ENCODE assay signal across 9 mouse cellular contexts in genomic region chr2:25574136-25574535, GRCm38 (mm10). TPM values are rescaled to one million over a fixed set of nuclear protein-coding genes. Genes with fewer than 3 reads are reported as not detected.
DNase-seq lines count a peak whose midpoint lies in the region; ATAC-seq and TF ChIP-seq lines count a peak whose summit lies in the region.
"Had no signal": no experiment of that assay in that cellular context is flagged by ENCODE, and none has a peak within 500 bp of the region (broad histone marks: within the 10 kb centered on the region; RNA-seq: fewer than 3 reads in every experiment).

No protein-coding gene starts in this region.

- H3K4me1 ChIP-seq in heart, embryonic 12.5 days (replicated peaks), result peaks cover 48% of the 10 kb centered on the region
- peaks cover 34% of the 10 kb centered on the region for H3K4me1 ChIP-seq in thymus, adult 2 months (replicated peaks; ENCODE audit: control insufficient read depth, insufficient read depth, low read length)
- H3K4me1 ChIP-seq in limb, embryonic 13.5 days, result peaks cover 53% of the 10 kb centered on the region
- peaks cover 31% of the 10 kb centered on the region for H3K4me1 ChIP-seq in stomach, embryonic 16.5 days (ENCODE audit: control insufficient read depth, insufficient read depth, low read length)

- H3K27me3 ChIP-seq in heart, embryonic 12.5 days (replicated peaks), result peaks cover 34% of the 10 kb centered on the region
- H3K27me3 ChIP-seq in thymus, adult 2 months (ENCODE audit: control insufficient read depth, insufficient read depth, low read length), result peaks cover 21% of the 10 kb centered on the region
- H3K27me3 ChIP-seq in limb, embryonic 13.5 days, result peaks cover 34% of the 10 kb centered on the region
- H3K27me3 ChIP-seq in stomach, embryonic 16.5 days (ENCODE audit: control insufficient read depth, insufficient read depth, low read length), result peaks cover 30% of the 10 kb centered on the region
- H3K27me3 ChIP-seq: Patski had no signal

- peaks cover 24% of the 10 kb centered on the region for H3K36me3 ChIP-seq in heart, embryonic 12.5 days
- no peaks in the 10 kb centered on the region for H3K36me3 ChIP-seq in thymus, adult 2 months (ENCODE audit: control insufficient read depth, insufficient read depth, low read length)
- H3K36me3 ChIP-seq in limb, embryonic 13.5 days, result peaks cover 42% of the 10 kb centered on the region
- 0 out of 2 replicates have a peak, but pooled peaks cover 7% of the 10 kb centered on the region for H3K36me3 ChIP-seq in stomach, embryonic 16.5 days (ENCODE audit: control insufficient read depth, insufficient read depth, low read length)

- 18% methylated on average over 11 of the region's 11 CpGs for WGBS in heart, embryonic 12.5 days
- WGBS in thymus, adult 2 months, result 24% methylated on average over 11 of the region's 11 CpGs
- 15% methylated on average over 11 of the region's 11 CpGs for WGBS in limb, embryonic 13.5 days
- 11% methylated on average over 11 of the region's 11 CpGs for WGBS in stomach, embryonic 16.5 days

- TF ChIP-seq POLR2A in thymus, adult 2 months (IDR thresholded peaks at IDR 0.05; ENCODE audit: control insufficient read depth, extremely low read depth, insufficient read depth, low read length, poor library complexity), result no peak

- TF ChIP-seq CTCF in thymus, adult 2 months (IDR thresholded peaks at IDR 0.05; ENCODE audit: borderline replicate concordance, control insufficient read depth, extremely low read depth, insufficient read depth, low read length, poor library complexity), result no peak

- peak overlapping the region; percentile 83 for H3K9ac ChIP-seq in heart, embryonic 12.5 days
- peak overlapping the region; percentile 73 for H3K9ac ChIP-seq in limb, embryonic 13.5 days
- H3K9ac ChIP-seq in stomach, embryonic 16.5 days (ENCODE audit: low read length), result peak overlapping the region; percentile 87

- peak overlapping the region; percentile 75; the same call in 1 of the 2 replicates for H3K27ac ChIP-seq in heart, embryonic 12.5 days (ENCODE audit: poor library complexity, severe bottlenecking)
- H3K27ac ChIP-seq in thymus, adult 2 months (ENCODE audit: control insufficient read depth, insufficient read depth, low read length), result no peak overlapping the region
- peak overlapping the region; percentile 83; the same call in 1 of the 2 replicates for H3K27ac ChIP-seq in limb, embryonic 13.5 days
- H3K27ac ChIP-seq in stomach, embryonic 16.5 days (ENCODE audit: low read length), result peak overlapping the region; percentile 97

- peak overlapping the region; percentile 93 for H3K4me2 ChIP-seq in heart, embryonic 12.5 days
- H3K4me2 ChIP-seq in limb, embryonic 13.5 days (replicated peaks), result peak overlapping the region; percentile 97
- H3K4me2 ChIP-seq in stomach, embryonic 16.5 days (ENCODE audit: low read depth, low read length), result peak overlapping the region; percentile 96

- intact Hi-C loops in heart, postnatal 14 days (cut with DNase I), result no loop called here

- H3K9me3 ChIP-seq in heart, embryonic 12.5 days (replicated peaks), result no peaks in the 10 kb centered on the region
- H3K9me3 ChIP-seq in limb, embryonic 13.5 days, result no peaks in the 10 kb centered on the region
- H3K9me3 ChIP-seq in stomach, embryonic 16.5 days (replicated peaks; ENCODE audit: control insufficient read depth, low read length), result no peaks in the 10 kb centered on the region

- DNase-seq in heart, postnatal 14 days, result no peak
- peak; percentile 16 for DNase-seq in thymus, adult 2 months
- DNase-seq in thymus, postnatal 14 days, result no peak
- DNase-seq in frontal cortex, postnatal 10 days (ENCODE audit: low spot score in 2 of 2), result no peak
- DNase-seq in MN1 (ENCODE audit: low spot score), result no peak

- peak overlapping the region; percentile 72 for H3K4me3 ChIP-seq in heart, embryonic 12.5 days
- H3K4me3 ChIP-seq in thymus, adult 2 months (ENCODE audit: control insufficient read depth, insufficient read depth, low read length), result peak overlapping the region; percentile 80
- H3K4me3 ChIP-seq in limb, embryonic 13.5 days, result peak overlapping the region; percentile 67
- peak overlapping the region; percentile 67 for H3K4me3 ChIP-seq in stomach, embryonic 16.5 days (replicated peaks; ENCODE audit: low read length)

- ATAC-seq in heart, embryonic 12.5 days (ENCODE audit: insufficient number of reproducible peaks, low FRiP score), result no peak
- no peak for ATAC-seq in limb, embryonic 13.5 days (ENCODE audit: low FRiP score, low read depth)
- ATAC-seq in stomach, embryonic 16.5 days (ENCODE audit: insufficient read depth, low FRiP score), result no peak

RNA-seq across cellular contexts. Expression of gene Mamdc4, which starts 0.5 kb away (rescaled TPM):
- 1.2 and 3.5 TPM in 2 replicates for polyA plus RNA-seq in heart, embryonic 12.5 days (2016; fragmentation: Nextera tagmentation; extraction: Ambion mirVana)
- total RNA-seq in heart, postnatal 14 days (2021), result 1 to 10 TPM; 3.0 to 5.2 TPM
- polyA plus RNA-seq in thymus, adult 2 months (2012; rRNA removed), result 18.9 and 25.8 TPM in 2 replicates
- polyA plus RNA-seq in limb, embryonic 13.5 days (2015; fragmentation: Nextera tagmentation; extraction: Ambion mirVana), result 4.9 and 5.8 TPM in 2 replicates
- 74.0 and 87.4 TPM in 2 replicates for polyA plus RNA-seq in stomach, embryonic 16.5 days (2015; fragmentation: Nextera tagmentation; extraction: Ambion mirVana)

RNA-seq across cellular contexts. Expression of gene Phpt1, which starts 0.9 kb away (rescaled TPM):
- 161 and 164 TPM in 2 replicates for polyA plus RNA-seq in heart, embryonic 12.5 days (2016; fragmentation: Nextera tagmentation; extraction: Ambion mirVana)
- total RNA-seq in heart, postnatal 14 days (2021), result 10 to 100 TPM; 75.4 to 76.0 TPM
- 73.6 and 94.7 TPM in 2 replicates for polyA plus RNA-seq in thymus, adult 2 months (2012; rRNA removed)
- polyA plus RNA-seq in limb, embryonic 13.5 days (2015; fragmentation: Nextera tagmentation; extraction: Ambion mirVana), result 163 and 177 TPM in 2 replicates
- polyA plus RNA-seq in stomach, embryonic 16.5 days (2015; fragmentation: Nextera tagmentation; extraction: Ambion mirVana), result 120 and 123 TPM in 2 replicates

RNA-seq across cellular contexts. Expression of gene Ajm1, which starts 7.4 kb away (rescaled TPM):
- polyA plus RNA-seq in heart, embryonic 12.5 days (2016; fragmentation: Nextera tagmentation; extraction: Ambion mirVana), result 0.46 and 0.51 TPM in 2 replicates
- total RNA-seq in heart, postnatal 14 days (2021), result under 1 TPM in 1 of 2 experiments, not detected in 1; 0.10 TPM
- polyA plus RNA-seq in thymus, adult 2 months (2012; rRNA removed), result 7.0 and 7.4 TPM in 2 replicates
- polyA plus RNA-seq in limb, embryonic 13.5 days (2015; fragmentation: Nextera tagmentation; extraction: Ambion mirVana), result 0.85 and 1.0 TPM in 2 replicates
- polyA plus RNA-seq in stomach, embryonic 16.5 days (2015; fragmentation: Nextera tagmentation; extraction: Ambion mirVana), result 0.26 and 0.94 TPM in 2 replicates

RNA-seq across cellular contexts. Expression of gene Edf1, which starts 16.5 kb away (rescaled TPM):
- polyA plus RNA-seq in heart, embryonic 12.5 days (2016; fragmentation: Nextera tagmentation; extraction: Ambion mirVana), result 300 and 303 TPM in 2 replicates
- total RNA-seq in heart, postnatal 14 days (2021), result 100 to 1,000 TPM; 175 to 185 TPM
- 142 and 152 TPM in 2 replicates for polyA plus RNA-seq in thymus, adult 2 months (2012; rRNA removed)
- 330 TPM in 2 replicates for polyA plus RNA-seq in limb, embryonic 13.5 days (2015; fragmentation: Nextera tagmentation; extraction: Ambion mirVana)
- polyA plus RNA-seq in stomach, embryonic 16.5 days (2015; fragmentation: Nextera tagmentation; extraction: Ambion mirVana), result 377 and 401 TPM in 2 replicates

RNA-seq across cellular contexts. Expression of gene Traf2, which starts 27.4 kb away (rescaled TPM):
- polyA plus RNA-seq in heart, embryonic 12.5 days (2016; fragmentation: Nextera tagmentation; extraction: Ambion mirVana), result 21.1 and 22.3 TPM in 2 replicates
- 10 to 100 TPM; 16.6 to 16.7 TPM for total RNA-seq in heart, postnatal 14 days (2021)
- polyA plus RNA-seq in thymus, adult 2 months (2012; rRNA removed), result 47.7 and 49.9 TPM in 2 replicates
- polyA plus RNA-seq in limb, embryonic 13.5 days (2015; fragmentation: Nextera tagmentation; extraction: Ambion mirVana), result 37.3 and 40.6 TPM in 2 replicates
- 31.5 and 32.1 TPM in 2 replicates for polyA plus RNA-seq in stomach, embryonic 16.5 days (2015; fragmentation: Nextera tagmentation; extraction: Ambion mirVana)
